Mouse (Mus musculus) hindbrain, embryonic 10.5 days (tissue): ENCODE results near the gene Mpp3. TPM values are rescaled to one million over a fixed set of nuclear protein-coding genes. Genes with fewer than 3 reads are reported as not detected.
A peak's percentile ranks its signal among the peaks of the same experiment; 100 is the strongest.
"Not testable (repeated sequence)": the region's sequence is repeated elsewhere in the genome, so short reads cannot be mapped to it uniquely, and the experiment has no call there.

Experiments used
- DNase-seq: peaks from one replicate; pipeline ENCODE4 v3.0.0-alpha.2; 2017; ENCODE audit warnings: low spot score
- H3K27ac ChIP-seq: fragments of 300-500 bp; sonication (generic); 2 replicates; pipeline ENCODE4 v1.5.1; 2016; ENCODE audit warnings: mild to moderate bottlenecking, moderate library complexity
- H3K27me3 ChIP-seq: fragments of 300-500 bp; sonication (generic); 2 replicates; pipeline ENCODE4 v1.6.1; 2016; ENCODE audit warnings: mild to moderate bottlenecking; ENCODE audit not compliant: poor library complexity, insufficient read depth, severe bottlenecking
- H3K36me3 ChIP-seq: fragments of 300-500 bp; sonication (generic); 2 replicates; pipeline ENCODE4 v1.6.1; 2016; ENCODE audit warnings: mild to moderate bottlenecking, moderate library complexity
- H3K4me1 ChIP-seq: fragments of 300-500 bp; sonication (generic); replicated peaks from 2 replicates; pipeline ENCODE4 v1.6.1; 2016; ENCODE audit warnings: mild to moderate bottlenecking
- H3K4me3 ChIP-seq: fragments of 300-500 bp; sonication (generic); 2 replicates; pipeline ENCODE4 v1.5.1; 2016; ENCODE audit warnings: mild to moderate bottlenecking, moderate library complexity
- H3K9me3 ChIP-seq: fragments of 300-500 bp; sonication (generic); 2 replicates; pipeline ENCODE4 v1.6.1; 2016; ENCODE audit warnings: mild to moderate bottlenecking, moderate library complexity
- WGBS: fragments of 180-500 bp; shearing (Covaris S2); methylation state at CpG from one replicate; pipeline ENCODE4 v1.1.7; 2016; 5-methylcytosine and 5-hydroxymethylcytosine counted together
- polyA plus RNA-seq: library from polyadenylated mRNA; unstranded; fragments of >200 nt; fragmentation: Nextera tagmentation; extraction: Ambion mirVana; gene quantifications from 2 replicates; pipeline ENCODE4 v1.2.1, GENCODE M21; 2016

The Mpp3 gene
- polyA plus RNA-seq, 1 experiment from 2014 or later = 27.4 TPM

DNA sequence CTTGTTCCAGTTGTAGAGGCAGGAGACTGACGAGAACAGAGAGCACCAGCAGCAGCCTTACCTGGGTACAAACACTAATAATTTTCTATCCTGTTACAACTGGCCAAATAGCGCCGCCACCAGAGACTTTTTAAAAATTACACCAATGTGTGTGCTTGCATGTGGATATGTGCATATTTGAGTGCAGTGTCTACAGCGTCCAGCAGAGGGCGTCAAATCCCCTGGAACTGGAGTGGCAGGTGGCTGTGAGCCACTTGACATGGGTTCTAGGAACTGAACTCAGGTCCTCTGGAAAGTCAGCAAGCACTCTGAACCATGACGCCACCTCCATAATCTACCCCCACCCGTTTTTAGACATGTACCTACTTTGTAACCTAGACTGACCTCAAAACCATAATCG, 24.0 kb downstream of the Mpp3 start:
- H3K4me1 ChIP-seq = peaks cover 25% of the 10 kb centered on the region
- H3K9me3 ChIP-seq = peaks cover 4% of the 10 kb centered on the region; the same call in 1 of the 2 replicates
- H3K36me3 ChIP-seq = peaks cover 77% of the 10 kb centered on the region
- H3K27ac ChIP-seq = no peak overlapping the region
- WGBS = 85% methylated on average over 8 of the region's 8 CpGs
- 0 out of 2 replicates have a peak, but pooled peaks cover 5% of the 10 kb centered on the region for H3K27me3 ChIP-seq
- DNase-seq = no peak
- no peak overlapping the region for H3K4me3 ChIP-seq

DNA sequence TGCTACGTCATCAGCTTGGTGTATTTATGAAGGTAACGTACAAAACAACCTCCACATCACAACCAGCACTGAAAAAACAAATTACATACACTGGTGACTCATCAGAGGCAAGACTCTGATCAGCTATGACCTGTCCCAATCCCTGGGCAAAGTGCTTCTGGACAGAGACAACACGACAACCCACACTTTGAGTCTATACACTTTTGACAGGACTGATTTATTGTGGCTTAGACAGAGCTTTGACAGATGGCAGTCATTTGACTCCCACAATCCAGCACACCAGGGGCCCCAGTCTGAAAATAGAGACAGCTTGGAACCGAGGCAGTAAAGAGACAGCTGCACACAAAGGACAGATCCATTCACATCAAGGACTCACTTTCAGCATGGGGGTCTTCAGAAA, 28.8 kb downstream of the Mpp3 start:
- peak; percentile 32 for DNase-seq
- 0 out of 2 replicates have a peak overlapping the region, but pooled peaks have one; percentile 18 for H3K27ac ChIP-seq
- H3K4me3 ChIP-seq = no peak overlapping the region
- H3K9me3 ChIP-seq = peaks cover 2% of the 10 kb centered on the region; the same call in 1 of the 2 replicates
- peaks cover 38% of the 10 kb centered on the region for H3K36me3 ChIP-seq
- WGBS = 50% methylated on average over 4 of the region's 4 CpGs
- H3K27me3 ChIP-seq = 0 out of 2 replicates have a peak, but pooled peaks cover 5% of the 10 kb centered on the region
- peaks cover 16% of the 10 kb centered on the region for H3K4me1 ChIP-seq

DNA sequence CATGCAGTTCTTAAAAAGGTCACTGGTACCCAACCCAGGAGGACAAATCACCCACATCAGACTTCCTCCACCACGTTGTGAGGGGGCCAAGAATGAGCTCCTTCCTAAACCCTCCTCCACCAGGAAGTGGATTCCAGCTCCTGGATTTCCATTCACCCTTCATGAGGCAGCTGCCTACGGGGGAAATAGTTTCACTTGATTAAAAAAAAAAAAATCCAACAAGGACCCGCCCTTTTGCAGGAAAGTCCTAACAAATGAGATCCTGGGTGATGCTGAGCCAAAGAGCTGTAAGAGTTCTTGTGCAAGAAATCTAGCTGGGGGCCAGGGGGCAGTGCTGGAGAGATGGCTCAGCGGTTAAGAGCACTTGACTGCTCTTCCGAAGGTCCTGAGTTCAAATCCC, 30.0 kb downstream of the Mpp3 start:
- no peaks in the 10 kb centered on the region for H3K9me3 ChIP-seq
- H3K27me3 ChIP-seq = 0 out of 2 replicates have a peak, but pooled peaks cover 5% of the 10 kb centered on the region
- DNase-seq = no peak
- peaks cover 28% of the 10 kb centered on the region for H3K36me3 ChIP-seq
- H3K4me3 ChIP-seq = no peak overlapping the region
- peaks cover 16% of the 10 kb centered on the region for H3K4me1 ChIP-seq
- H3K27ac ChIP-seq = no peak overlapping the region
- 63% methylated on average over 5 of the region's 5 CpGs for WGBS

- H3K27me3 ChIP-seq = no peaks in the 10 kb centered on the region
- DNase-seq = no peak
Measured at GRCm38 (mm10) chr11:101995938-101996337, 32.3 kb downstream of the Mpp3 start.

DNA sequence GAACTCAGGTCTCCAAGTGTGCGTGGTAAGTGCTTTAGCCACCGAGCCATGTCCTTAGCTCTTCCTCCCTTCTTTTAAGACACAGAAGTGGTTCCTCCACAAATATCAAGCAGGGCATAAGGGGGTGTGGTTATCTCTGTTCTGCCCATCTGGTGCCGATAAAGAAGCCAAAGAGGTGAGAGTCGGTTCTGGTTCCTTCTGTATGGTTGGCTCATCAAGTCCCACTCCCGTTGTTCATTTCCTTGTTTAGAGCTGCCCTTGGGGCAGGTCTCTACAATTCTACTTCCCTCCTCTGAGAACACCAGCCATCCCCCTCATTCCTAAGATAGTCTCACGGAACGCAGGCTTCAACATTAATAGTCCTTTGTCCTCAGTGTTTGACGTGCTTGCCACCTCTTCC, 34.2 kb downstream of the Mpp3 start:
- H3K27ac ChIP-seq = no peak overlapping the region
- H3K9me3 ChIP-seq = no peaks in the 10 kb centered on the region
- H3K4me3 ChIP-seq = no peak overlapping the region
- WGBS = 82% methylated on average over 8 of the region's 8 CpGs
- H3K36me3 ChIP-seq = 0 out of 2 replicates have a peak, but pooled peaks cover 5% of the 10 kb centered on the region
- no peak for DNase-seq
- no peaks in the 10 kb centered on the region for H3K27me3 ChIP-seq
- H3K4me1 ChIP-seq = 0 out of 2 replicates have a peak, but pooled peaks cover 4% of the 10 kb centered on the region

More at GRCm38 (mm10) chr11:101995938-101996337, 32.3 kb downstream of the Mpp3 start:
- 91% methylated on average over 7 of the region's 7 CpGs for WGBS
- Histone ChIP-seq H3K27ac (no peak overlapping the region), H3K4me3 (no peak overlapping the region), H3K9me3 (no peaks in the 10 kb centered on the region), H3K36me3 (peaks cover 13% of the 10 kb centered on the region; the same call in 1 of the 2 replicates), H3K4me1 (peaks cover 16% of the 10 kb centered on the region)

GRCm38 (mm10) chr11:101992411-101992810, 35.9 kb downstream of the Mpp3 start:
- H3K9me3 ChIP-seq = no peaks in the 10 kb centered on the region
- H3K4me3 ChIP-seq = no peak overlapping the region
- H3K27me3 ChIP-seq = peaks cover 2% of the 10 kb centered on the region
- H3K27ac ChIP-seq = no peak overlapping the region
- no peak for DNase-seq
- H3K36me3 ChIP-seq = 0 out of 2 replicates have a peak, but pooled peaks cover 3% of the 10 kb centered on the region
- WGBS = 88% methylated on average over 7 of the region's 7 CpGs
- H3K4me1 ChIP-seq = peaks cover 11% of the 10 kb centered on the region; the same call in 1 of the 2 replicates

GRCm38 (mm10) chr11:101991813-101992212, 36.4 kb downstream of the Mpp3 start:
- no peak overlapping the region for H3K27ac ChIP-seq
- H3K9me3 ChIP-seq = no peaks in the 10 kb centered on the region
- WGBS = 85% methylated on average over 3 of the region's 3 CpGs
- no peak overlapping the region for H3K4me3 ChIP-seq
- peaks cover 14% of the 10 kb centered on the region; the same call in 1 of the 2 replicates for H3K4me1 ChIP-seq
- H3K36me3 ChIP-seq = no peaks in the 10 kb centered on the region
- DNase-seq = no peak
- peaks cover 7% of the 10 kb centered on the region for H3K27me3 ChIP-seq

GRCm38 (mm10) chr11:101990244-101990643, 38.0 kb downstream of the Mpp3 start:
- peaks cover 14% of the 10 kb centered on the region for H3K27me3 ChIP-seq
- no peak overlapping the region for H3K27ac ChIP-seq
- no peak for DNase-seq
- H3K4me1 ChIP-seq = peaks cover 10% of the 10 kb centered on the region; the same call in 1 of the 2 replicates
- H3K9me3 ChIP-seq = no peaks in the 10 kb centered on the region
- no peaks in the 10 kb centered on the region for H3K36me3 ChIP-seq
- 86% methylated on average over 3 of the region's 3 CpGs for WGBS
- no peak overlapping the region for H3K4me3 ChIP-seq

GRCm38 (mm10) chr11:101986913-101987312, 41.3 kb downstream of the Mpp3 start, which contains the start of gene Dusp3:
TSS of gene Dusp3 (minus strand) at chr11:101987013.
- WGBS = 82% methylated on average over 3 of the region's 3 CpGs

GRCm38 (mm10) chr11:101985990-101986389, 42.3 kb downstream of the Mpp3 start:
- no peak overlapping the region for H3K27ac ChIP-seq
- H3K36me3 ChIP-seq = no peaks in the 10 kb centered on the region; the same call in 1 of the 2 replicates
- no peaks in the 10 kb centered on the region for H3K9me3 ChIP-seq
- no peak overlapping the region for H3K4me3 ChIP-seq
- H3K4me1 ChIP-seq = peaks cover 49% of the 10 kb centered on the region
- H3K27me3 ChIP-seq = peaks cover 18% of the 10 kb centered on the region
- peak; percentile 88 for DNase-seq
- 12% methylated on average over 10 of the region's 10 CpGs for WGBS

More at GRCm38 (mm10) chr11:101986913-101987312, 41.3 kb downstream of the Mpp3 start, which contains the start of gene Dusp3:
- no peak for DNase-seq
- Histone ChIP-seq H3K27me3 (peaks cover 18% of the 10 kb centered on the region), H3K4me1 (peaks cover 42% of the 10 kb centered on the region), H3K27ac (no peak within 1 kb of the TSS), H3K9me3 (no peaks in the 10 kb centered on the region), H3K4me3 (no peak within 1 kb of the TSS), H3K36me3 (no peaks in the 10 kb centered on the region; the same call in 1 of the 2 replicates)

DNA sequence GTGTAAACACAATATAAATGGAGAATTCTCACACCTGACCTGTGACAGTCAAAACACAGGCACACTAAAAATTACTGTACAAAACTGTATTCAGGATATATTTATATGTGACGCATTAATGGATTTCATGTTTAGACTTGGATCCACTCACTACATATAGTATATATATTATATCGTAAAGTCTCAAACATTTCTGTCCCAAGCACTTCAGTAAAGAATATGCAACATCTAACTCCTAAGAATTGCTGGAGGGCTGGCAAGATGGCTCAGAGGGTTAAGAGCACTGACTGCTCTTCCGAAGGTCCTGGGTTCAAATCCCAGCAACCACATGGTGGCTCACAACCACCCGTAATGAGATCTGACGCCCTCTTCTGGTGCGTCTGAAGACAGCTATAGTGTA, 42.8 kb downstream of the Mpp3 start:
- not testable (repeated sequence) for H3K4me3 ChIP-seq, H3K9me3 ChIP-seq, DNase-seq, H3K27ac ChIP-seq, H3K36me3 ChIP-seq
- peaks cover 55% of the 10 kb centered on the region for H3K4me1 ChIP-seq
- H3K27me3 ChIP-seq = peaks cover 18% of the 10 kb centered on the region
- WGBS = 70% methylated on average over 6 of the region's 6 CpGs

DNA sequence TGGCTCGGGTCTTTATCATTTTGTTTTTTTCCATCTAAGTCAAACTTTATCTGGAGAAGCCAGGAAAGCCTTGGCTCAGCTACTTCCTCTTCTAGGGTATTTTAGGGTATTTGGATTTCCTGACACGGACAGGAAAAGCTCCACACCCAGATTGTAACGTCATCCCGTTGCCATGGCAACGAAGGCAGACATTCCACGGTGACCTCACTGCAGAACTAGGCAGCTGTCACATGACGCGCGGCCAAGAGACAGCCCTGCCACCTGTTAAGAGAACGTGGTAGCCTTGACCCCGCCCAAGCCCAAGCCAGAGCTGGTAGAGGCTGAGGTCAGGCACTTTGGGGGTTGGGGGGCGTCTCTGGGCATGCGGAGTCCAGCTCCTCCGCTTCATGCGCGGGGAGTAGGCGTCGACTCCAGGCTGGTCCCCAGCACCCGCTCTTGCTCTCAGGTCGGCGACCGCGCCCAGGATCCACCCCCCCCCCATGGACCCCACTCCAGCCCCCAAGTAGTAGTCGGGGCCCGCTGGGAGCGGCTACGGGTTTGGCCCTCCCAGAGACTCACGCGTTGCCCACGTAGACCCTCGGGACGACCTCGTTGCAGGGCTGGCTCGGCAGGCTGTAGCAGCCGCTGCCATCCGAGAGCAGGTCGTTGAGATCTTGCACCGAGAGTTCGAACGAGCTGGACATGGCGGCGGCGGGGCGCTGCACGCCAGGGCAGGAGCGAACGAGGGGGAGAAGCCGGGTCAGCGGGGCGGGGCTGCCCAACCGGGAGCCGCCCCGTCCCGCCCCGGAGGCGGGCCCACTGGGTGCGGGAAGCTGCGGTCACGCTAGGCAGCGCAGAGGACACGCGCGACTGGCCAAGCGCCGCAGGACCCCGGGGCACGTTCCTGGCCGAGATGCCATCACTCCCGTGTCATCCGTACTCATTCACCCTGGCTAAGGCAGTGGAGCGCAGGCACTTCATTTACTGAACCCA, 43.9 kb downstream of the Mpp3 start, which contains the start of gene Cfap97d1:
Cfap97d1 (plus strand) TSS at position 226 of the 972 bp plus-strand sequence.
- Histone ChIP-seq H3K4me1 (peaks cover 58% of the 10 kb centered on the region), H3K27me3 (peaks cover 18% of the 10 kb centered on the region), H3K4me3 (peak within 1 kb of the TSS; percentile 76), H3K27ac (peak within 1 kb of the TSS; percentile 92), H3K9me3 (no peaks in the 10 kb centered on the region), H3K36me3 (peaks cover 6% of the 10 kb centered on the region)
- 1% methylated on average over 71 of the region's 71 CpGs for WGBS
- DNase-seq = peak; percentile 91
